Mouse (Mus musculus) forebrain, embryonic 16.5 days (tissue): ENCODE results near the gene Gm49380. TPM values are rescaled to one million over a fixed set of nuclear protein-coding genes. Genes with fewer than 3 reads are reported as not detected.

Experiments used
- ATAC-seq: fragments of 200-750 bp; cut with Nextera tagmentation; 2 replicates; pipeline ENCODE4 v1.8.0; 2017; ENCODE audit warnings: mild to moderate bottlenecking, moderate library complexity
- H3K27ac ChIP-seq: fragments of 300-500 bp; sonication (generic); 2 replicates; pipeline ENCODE4 v1.5.1; 2014; ENCODE audit warnings: low read length, control low read depth
- H3K27me3 ChIP-seq: fragments of 300-500 bp; sonication (generic); replicated peaks from 2 replicates; pipeline ENCODE4 v1.6.1; 2014; ENCODE audit warnings: low read length; ENCODE audit not compliant: control insufficient read depth, insufficient read depth
- H3K36me3 ChIP-seq: fragments of 300-500 bp; sonication (generic); 2 replicates; pipeline ENCODE4 v1.6.1; 2014; ENCODE audit not compliant: control insufficient read depth, insufficient read depth
- H3K4me1 ChIP-seq: fragments of 300-500 bp; sonication (generic); replicated peaks from 2 replicates; pipeline ENCODE4 v1.6.1; 2014; ENCODE audit warnings: low read length; ENCODE audit not compliant: control insufficient read depth, insufficient read depth
- H3K4me2 ChIP-seq: fragments of 300-500 bp; sonication (generic); 2 replicates; pipeline ENCODE4 v1.6.1; 2014; ENCODE audit warnings: mild to moderate bottlenecking, low read length, control low read depth
- H3K4me3 ChIP-seq: fragments of 300-500 bp; sonication (generic); replicated peaks from 2 replicates; pipeline ENCODE4 v1.5.1; 2014; ENCODE audit warnings: mild to moderate bottlenecking, low read length, control low read depth
- H3K9ac ChIP-seq: fragments of 300-500 bp; sonication (generic); replicated peaks from 2 replicates; pipeline ENCODE4 v1.6.1; 2014; ENCODE audit warnings: low read depth, low read length, control low read depth
- H3K9me3 ChIP-seq: fragments of 300-500 bp; sonication (generic); 2 replicates; pipeline ENCODE4 v1.6.1; 2016; ENCODE audit warnings: low read length; ENCODE audit not compliant: control insufficient read depth
- WGBS: fragments of 180-500 bp; shearing (Covaris S2); extraction: QIAGEN DNeasy Blood & Tissue Kit; methylation state at CpG from one replicate; pipeline ENCODE4 v1.1.7; 2014; 5-methylcytosine and 5-hydroxymethylcytosine counted together
- polyA plus RNA-seq: library from polyadenylated mRNA; unstranded; fragments of >200 nt; fragmentation: Nextera tagmentation; extraction: Ambion mirVana; gene quantifications from 2 replicates; pipeline ENCODE4 v1.2.1, GENCODE M21; 2015

The Gm49380 gene
- polyA plus RNA-seq, 1 experiment from 2014 or later, result 0.16 TPM

DNA sequence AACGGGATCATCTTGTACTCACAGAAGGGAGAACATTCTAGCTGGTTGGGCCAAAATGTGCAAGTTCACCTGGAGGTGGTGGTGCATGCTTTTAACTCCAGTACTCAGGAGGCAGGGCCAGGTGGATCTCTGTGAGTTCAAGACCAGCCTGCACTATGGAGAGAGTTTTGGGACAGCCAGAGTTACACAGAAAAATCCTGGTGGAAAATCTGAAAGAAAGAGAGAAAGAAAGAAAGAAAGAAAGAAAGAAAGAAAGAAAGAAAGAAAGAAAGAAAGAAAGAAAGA, 71.0 kb downstream of the Gm49380 start:
- H3K9ac ChIP-seq, result no peak overlapping the region
- no peak overlapping the region for H3K4me2 ChIP-seq
- no peak overlapping the region for H3K4me3 ChIP-seq
- peaks cover 18% of the 10 kb centered on the region for H3K4me1 ChIP-seq
- no peaks in the 10 kb centered on the region for H3K9me3 ChIP-seq
- 88% methylated on average over 1 of the region's 1 CpGs for WGBS
- H3K27ac ChIP-seq, result no peak overlapping the region
- ATAC-seq, result no peak
- H3K27me3 ChIP-seq, result peaks cover 19% of the 10 kb centered on the region
- H3K36me3 ChIP-seq, result no peaks in the 10 kb centered on the region

DNA sequence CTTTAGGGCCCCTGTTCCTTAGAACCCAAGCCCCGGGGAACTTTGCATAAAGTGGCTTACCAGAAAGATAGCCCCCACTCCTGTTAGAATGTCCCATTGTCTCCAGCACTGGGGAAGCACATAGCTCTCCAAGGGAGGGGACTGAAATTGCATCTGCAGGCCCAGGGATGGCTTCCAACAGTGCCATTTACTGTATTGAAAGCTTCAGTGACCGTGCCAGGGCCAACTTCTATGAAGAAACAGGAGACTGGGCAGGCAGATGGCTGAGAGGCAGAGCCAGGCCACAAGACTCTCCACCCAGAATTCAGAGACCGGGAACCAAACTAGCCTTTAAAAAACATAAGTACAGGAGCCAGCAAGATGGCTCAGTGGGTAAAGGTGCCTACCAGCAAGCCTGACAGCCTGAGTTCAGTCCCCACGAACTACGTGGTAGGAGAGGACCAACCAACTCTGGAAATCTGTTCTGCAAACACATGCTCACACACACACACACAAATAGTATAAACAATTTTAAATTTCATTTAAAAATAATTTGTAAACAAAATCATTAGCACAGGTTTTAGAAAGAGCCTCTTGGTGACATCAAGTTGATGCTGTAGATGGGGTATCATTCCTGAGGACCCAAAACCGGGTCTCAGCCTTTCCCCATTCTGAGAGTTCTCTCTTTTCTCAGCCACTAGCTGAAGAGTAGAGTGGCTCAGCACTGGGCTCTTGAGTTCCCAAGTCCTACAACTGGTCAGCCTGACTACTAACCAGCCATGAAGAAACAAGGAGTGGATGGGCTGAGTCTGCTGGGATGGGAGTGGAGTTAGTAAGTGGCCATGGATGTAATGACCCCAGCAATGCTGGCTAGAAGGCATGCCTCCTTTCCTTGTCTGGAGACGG, 71.5 kb downstream of the Gm49380 start:
- H3K36me3 ChIP-seq, result no peaks in the 10 kb centered on the region
- WGBS, result 62% methylated on average over 7 of the region's 7 CpGs
- no peak overlapping the region for H3K9ac ChIP-seq
- H3K4me1 ChIP-seq, result peaks cover 18% of the 10 kb centered on the region
- no peak overlapping the region for H3K27ac ChIP-seq
- no peaks in the 10 kb centered on the region for H3K9me3 ChIP-seq
- no peak overlapping the region for H3K4me3 ChIP-seq
- H3K27me3 ChIP-seq, result peaks cover 19% of the 10 kb centered on the region
- no peak for ATAC-seq
- H3K4me2 ChIP-seq, result no peak overlapping the region

DNA sequence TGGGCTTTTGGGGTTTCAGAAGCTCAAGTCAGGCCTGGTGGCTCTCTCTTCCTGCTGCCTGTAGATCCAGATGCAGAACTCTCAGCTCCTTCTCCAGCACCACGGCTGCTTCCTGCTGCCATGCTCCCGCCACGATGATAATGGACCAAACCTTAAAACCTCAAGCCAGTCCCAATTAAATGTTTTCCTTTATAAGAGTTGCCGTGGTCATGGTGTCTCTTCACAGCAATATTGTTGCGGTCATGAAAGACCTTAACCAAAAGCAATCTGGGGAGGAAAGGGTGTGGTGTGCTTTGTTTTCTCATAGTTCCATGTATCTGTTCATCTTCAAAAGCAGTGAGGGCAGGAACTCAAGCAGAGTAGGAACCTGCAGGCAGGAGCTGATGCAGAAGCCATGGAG, 76.2 kb downstream of the Gm49380 start:
- Histone ChIP-seq H3K4me3 (no peak overlapping the region), H3K9me3 (no peaks in the 10 kb centered on the region), H3K27me3 (peaks cover under 1% of the 10 kb centered on the region; the same call in 1 of the 2 replicates), H3K27ac (no peak overlapping the region), H3K9ac (no peak overlapping the region), H3K36me3 (no peaks in the 10 kb centered on the region), H3K4me1 (peaks cover 1% of the 10 kb centered on the region; the same call in 1 of the 2 replicates), H3K4me2 (no peak overlapping the region)
- 95% methylated on average over 5 of the region's 5 CpGs for WGBS
- no peak for ATAC-seq

DNA sequence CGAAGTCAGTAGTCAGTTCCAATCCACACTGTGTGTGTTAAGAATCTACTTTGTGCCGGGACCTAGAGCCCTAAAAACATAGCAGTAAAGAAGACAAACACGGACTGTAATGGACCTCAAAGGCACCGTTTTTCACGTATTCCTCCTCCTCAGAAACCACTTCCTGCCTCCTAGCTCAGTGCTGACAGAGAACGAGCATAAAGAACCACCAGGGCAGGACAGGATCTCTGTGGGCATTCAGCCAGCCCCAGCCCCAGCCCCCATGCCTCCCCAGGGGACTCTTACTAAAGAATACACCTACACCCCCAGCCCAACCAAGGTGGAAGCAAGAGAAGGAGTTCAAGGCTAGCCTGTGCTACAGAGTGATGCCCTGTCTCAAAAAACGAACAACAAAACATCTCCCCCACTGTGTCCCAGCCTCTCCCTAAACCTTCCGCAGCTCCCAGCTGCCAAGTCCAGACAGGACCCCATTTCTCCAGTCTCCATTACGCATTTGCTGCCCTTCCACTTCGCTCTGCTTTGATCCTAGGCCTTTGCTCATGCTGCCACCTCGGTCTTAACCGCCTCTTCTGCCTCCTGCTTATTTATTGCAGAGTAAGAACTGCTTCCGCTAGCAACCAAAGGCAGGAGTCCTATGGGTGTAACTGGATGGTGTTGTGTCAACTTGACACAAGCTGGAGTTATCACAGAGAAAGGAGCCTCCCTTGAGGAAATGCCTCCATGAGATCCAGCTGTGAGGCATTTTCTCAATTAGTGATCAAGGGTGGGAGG, 79.2 kb downstream of the Gm49380 start:
- WGBS, result 74% methylated on average over 13 of the region's 13 CpGs
- Histone ChIP-seq H3K36me3 (no peaks in the 10 kb centered on the region), H3K9ac (no peak overlapping the region), H3K4me1 (no peaks in the 10 kb centered on the region), H3K4me3 (no peak overlapping the region), H3K27me3 (no peaks in the 10 kb centered on the region), H3K9me3 (no peaks in the 10 kb centered on the region), H3K27ac (no peak overlapping the region), H3K4me2 (no peak overlapping the region)
- ATAC-seq, result no peak

DNA sequence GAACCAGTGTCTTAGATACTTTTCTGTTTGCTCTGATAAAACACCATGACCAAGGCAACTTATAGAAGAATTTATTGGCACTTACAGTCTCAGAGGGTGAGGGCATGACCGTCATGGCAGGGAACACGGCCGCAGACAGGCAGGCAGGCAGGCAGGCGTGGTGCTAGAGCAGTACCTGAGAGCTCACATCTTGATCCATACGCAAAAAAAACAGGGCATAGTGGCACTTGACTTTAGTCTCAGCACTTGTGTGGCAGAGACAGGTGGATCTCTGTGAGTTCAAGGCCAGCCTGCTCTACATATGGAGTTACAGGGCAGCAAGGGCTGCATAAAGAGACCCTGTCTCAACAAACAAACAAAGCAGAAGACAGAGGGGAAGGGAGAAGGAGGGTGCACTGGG, 80.0 kb downstream of the Gm49380 start:
- Histone ChIP-seq H3K27me3 (no peaks in the 10 kb centered on the region), H3K9me3 (no peaks in the 10 kb centered on the region), H3K27ac (no peak overlapping the region), H3K9ac (no peak overlapping the region), H3K4me3 (no peak overlapping the region), H3K36me3 (no peaks in the 10 kb centered on the region), H3K4me2 (no peak overlapping the region), H3K4me1 (no peaks in the 10 kb centered on the region)
- 89% methylated on average over 5 of the region's 5 CpGs for WGBS
- ATAC-seq, result no peak

DNA sequence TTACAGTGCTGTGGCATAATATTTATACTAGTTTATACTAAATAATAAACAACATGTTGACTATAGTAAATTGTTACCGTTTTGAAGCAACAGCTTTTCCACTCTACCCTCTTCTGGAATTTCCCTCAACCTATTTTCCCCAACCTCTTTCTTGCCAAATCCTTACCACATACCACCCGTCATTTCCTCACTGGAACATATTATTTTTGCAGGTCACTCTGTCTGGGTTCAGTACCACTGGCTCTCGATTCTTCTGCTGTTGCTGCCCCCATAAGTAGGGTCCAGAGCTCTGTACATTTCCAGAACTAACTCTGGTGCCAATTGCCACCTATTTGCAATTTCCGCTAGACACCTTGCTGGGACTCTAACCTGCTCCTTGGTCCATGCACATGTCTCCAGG, 81.4 kb downstream of the Gm49380 start:
- H3K4me2 ChIP-seq, result no peak overlapping the region
- H3K4me1 ChIP-seq, result no peaks in the 10 kb centered on the region
- no peaks in the 10 kb centered on the region for H3K36me3 ChIP-seq
- 87% methylated on average over 4 of the region's 4 CpGs for WGBS
- H3K27ac ChIP-seq, result no peak overlapping the region
- H3K4me3 ChIP-seq, result no peak overlapping the region
- no peak overlapping the region for H3K9ac ChIP-seq
- H3K27me3 ChIP-seq, result no peaks in the 10 kb centered on the region
- H3K9me3 ChIP-seq, result no peaks in the 10 kb centered on the region
- ATAC-seq, result no peak

DNA sequence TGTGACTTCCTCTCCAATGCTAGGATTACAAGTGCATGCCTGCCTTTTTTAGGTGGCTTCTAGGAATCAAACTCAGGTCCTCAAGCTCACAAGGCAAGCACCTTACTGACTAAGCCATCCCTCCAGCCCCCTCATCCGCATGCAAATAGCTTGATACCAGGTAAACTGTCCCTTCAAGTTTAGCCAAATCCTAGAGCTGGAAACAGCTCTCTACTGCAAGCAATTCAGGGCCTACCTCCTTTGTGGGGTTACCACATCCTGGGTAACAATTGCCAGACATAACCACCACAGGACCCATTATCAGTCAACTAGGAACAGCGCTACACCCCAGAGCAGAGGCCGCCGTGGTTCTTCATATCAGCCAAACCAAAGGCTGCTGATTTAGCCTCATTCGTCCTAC, 82.2 kb downstream of the Gm49380 start:
- ATAC-seq, result no peak
- Histone ChIP-seq H3K4me3 (no peak overlapping the region), H3K9me3 (no peaks in the 10 kb centered on the region), H3K27ac (no peak overlapping the region), H3K4me2 (no peak overlapping the region), H3K4me1 (no peaks in the 10 kb centered on the region), H3K27me3 (no peaks in the 10 kb centered on the region), H3K9ac (no peak overlapping the region), H3K36me3 (no peaks in the 10 kb centered on the region)
- WGBS, result 88% methylated on average over 5 of the region's 5 CpGs

DNA sequence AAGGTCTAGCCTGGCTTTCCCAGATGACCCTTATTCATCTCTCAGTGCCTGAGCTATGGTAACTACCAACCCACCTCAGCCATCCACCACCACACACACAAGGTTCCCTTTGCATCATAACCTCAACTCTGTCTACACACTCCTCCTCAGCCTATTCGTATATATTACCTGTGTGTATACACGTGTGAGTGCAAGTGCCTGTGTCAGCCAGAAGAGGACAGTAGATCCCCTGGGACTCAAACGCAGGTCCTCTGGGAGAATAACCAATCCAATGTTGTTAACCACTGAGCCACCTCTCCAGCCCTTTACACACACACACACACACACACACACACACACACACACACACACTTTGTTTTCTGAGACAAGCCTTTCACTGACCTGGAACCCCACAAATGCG, 82.7 kb downstream of the Gm49380 start:
- H3K9me3 ChIP-seq, result no peaks in the 10 kb centered on the region
- H3K4me3 ChIP-seq, result no peak overlapping the region
- no peaks in the 10 kb centered on the region for H3K27me3 ChIP-seq
- no peak overlapping the region for H3K4me2 ChIP-seq
- WGBS, result 93% methylated on average over 4 of the region's 4 CpGs
- H3K27ac ChIP-seq, result no peak overlapping the region
- ATAC-seq, result no peak
- no peaks in the 10 kb centered on the region for H3K36me3 ChIP-seq
- H3K9ac ChIP-seq, result no peak overlapping the region
- no peaks in the 10 kb centered on the region for H3K4me1 ChIP-seq

DNA sequence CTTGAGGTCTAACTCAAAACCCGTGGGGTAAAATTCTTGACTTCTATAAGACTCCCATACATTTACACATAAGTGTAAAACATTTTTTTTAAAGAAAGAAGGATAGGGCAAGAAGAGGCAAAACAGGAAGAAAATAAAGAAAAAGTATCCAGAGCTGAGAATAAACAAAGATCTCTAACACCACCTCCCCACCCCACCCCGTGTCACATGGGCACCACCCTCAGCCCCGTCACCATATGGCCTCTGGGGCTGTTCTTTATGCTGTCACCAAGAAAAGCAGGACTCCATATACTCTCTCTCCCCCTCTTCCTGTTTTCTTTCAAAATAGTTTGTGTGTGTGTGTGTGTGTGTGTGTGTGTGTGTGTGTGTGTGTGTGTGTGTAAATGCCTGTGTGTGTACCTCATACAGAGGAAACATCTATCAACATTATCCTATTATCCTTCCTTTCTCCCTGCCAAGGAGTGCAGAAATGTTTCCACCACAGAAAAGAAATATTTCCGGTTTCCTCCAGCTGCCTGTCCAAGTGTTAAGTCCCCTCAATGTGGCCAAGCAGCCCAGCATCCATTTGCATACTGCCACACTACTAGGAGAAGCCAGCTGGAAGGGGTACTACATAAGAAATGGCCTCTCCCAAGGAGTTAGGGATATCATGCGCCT, 83.6 kb downstream of the Gm49380 start:
- H3K36me3 ChIP-seq, result no peaks in the 10 kb centered on the region
- H3K9ac ChIP-seq, result no peak overlapping the region
- no peaks in the 10 kb centered on the region for H3K4me1 ChIP-seq
- no peaks in the 10 kb centered on the region for H3K27me3 ChIP-seq
- no peak overlapping the region for H3K4me3 ChIP-seq
- WGBS, result 66% methylated on average over 5 of the region's 5 CpGs
- no peaks in the 10 kb centered on the region for H3K9me3 ChIP-seq
- H3K27ac ChIP-seq, result no peak overlapping the region
- no peak for ATAC-seq
- no peak overlapping the region for H3K4me2 ChIP-seq
